Mouse (Mus musculus): ENCODE data around the gene Cluh. TPM values are rescaled to one million over a fixed set of nuclear protein-coding genes. Genes with fewer than 3 reads are reported as not detected.

The Cluh gene
- total RNA-seq (2021): 100 to 1,000 TPM; 217 to 220 TPM
- long read RNA-seq, experiment 1, full-length matches to known transcripts: 15 of 90 reads
- long read RNA-seq, experiment 1, partial matches to known transcripts: 65 of 90 reads
- long read RNA-seq, experiment 1, other reads (novel, unspliced or antisense): 10 of 90 reads
- long read RNA-seq, experiment 2, full-length matches to known transcripts: 18 of 137 reads
- long read RNA-seq, experiment 2, partial matches to known transcripts: 100 of 137 reads
- long read RNA-seq, experiment 2, other reads (novel, unspliced or antisense): 19 of 137 reads

GRCm38 (mm10) chr11:74649095-74649646, at the start of gene Cluh:
TSS of gene Cluh (plus strand) at chr11:74649495.
- DNase-seq (ENCODE audit: low spot score in 2 of 2): peak; percentile 97 to 99

- DNase-seq (ENCODE audit: low spot score in 2 of 2): no peak
Measured at GRCm38 (mm10) chr11:74602286-74602685, 47.0 kb upstream of the Cluh start.

GRCm38 (mm10) chr11:74610068-74610467, 39.2 kb upstream of the Cluh start:
- DNase-seq (ENCODE audit: low spot score in 2 of 2): no peak

GRCm38 (mm10) chr11:74610545-74611176, 38.6 kb upstream of the Cluh start, which contains the start of gene Rap1gap2:
TSS of gene Rap1gap2 (minus strand) at chr11:74610915.
- no peak for DNase-seq (ENCODE audit: low spot score in 2 of 2)

GRCm38 (mm10) chr11:74611437-74611836, 37.9 kb upstream of the Cluh start:
- no peak for DNase-seq (ENCODE audit: low spot score in 2 of 2)

- DNase-seq (ENCODE audit: low spot score in 2 of 2): no peak
Measured at GRCm38 (mm10) chr11:74613428-74613827, 35.9 kb upstream of the Cluh start.

GRCm38 (mm10) chr11:74615571-74615970, 33.7 kb upstream of the Cluh start:
- no peak for DNase-seq (ENCODE audit: low spot score in 2 of 2)

GRCm38 (mm10) chr11:74619201-74619955, 29.9 kb upstream of the Cluh start, which contains the start of gene Ccdc92b:
TSS of gene Ccdc92b (plus strand) at chr11:74619605.
- peak; percentile 66 to 82 for DNase-seq (ENCODE audit: low spot score in 2 of 2)

GRCm38 (mm10) chr11:74619956-74620300, 29.4 kb upstream of the Cluh start:
- no peak for DNase-seq (ENCODE audit: low spot score in 2 of 2)

- DNase-seq (ENCODE audit: low spot score in 2 of 2): no peak
Measured at GRCm38 (mm10) chr11:74621974-74622669, 27.2 kb upstream of the Cluh start.

- DNase-seq (ENCODE audit: low spot score in 2 of 2): no peak
Measured at GRCm38 (mm10) chr11:74623693-74624092, 25.6 kb upstream of the Cluh start.

- no peak for DNase-seq (ENCODE audit: low spot score in 2 of 2)
Measured at GRCm38 (mm10) chr11:74625333-74625732, 24.0 kb upstream of the Cluh start.

GRCm38 (mm10) chr11:74627481-74627880, 21.8 kb upstream of the Cluh start:
- no peak for DNase-seq (ENCODE audit: low spot score in 2 of 2)

GRCm38 (mm10) chr11:74631880-74632789, 17.2 kb upstream of the Cluh start:
- DNase-seq (ENCODE audit: low spot score in 2 of 2): no peak

GRCm38 (mm10) chr11:74634490-74635275, 14.6 kb upstream of the Cluh start:
- DNase-seq (ENCODE audit: low spot score in 2 of 2): no peak

- DNase-seq (ENCODE audit: low spot score in 2 of 2): no peak
Measured at GRCm38 (mm10) chr11:74637486-74637885, 11.8 kb upstream of the Cluh start.

GRCm38 (mm10) chr11:74637971-74638790, 11.1 kb upstream of the Cluh start:
- peak; percentile 51 to 68 for DNase-seq (ENCODE audit: low spot score in 2 of 2)

GRCm38 (mm10) chr11:74638791-74639411, 10.4 kb upstream of the Cluh start:
- DNase-seq (ENCODE audit: low spot score in 2 of 2): no peak

Data from adrenal gland, postnatal 4 days (tissue).